Mouse (Mus musculus): ENCODE data around the gene Otud7b. TPM values are rescaled to one million over a fixed set of nuclear protein-coding genes. Genes with fewer than 3 reads are reported as not detected.
A peak's percentile ranks its signal among the peaks of the same experiment; 100 is the strongest.

Gene Otud7b
- polyA plus RNA-seq, 1 experiment from 2014 or later: 13.9 TPM

GRCm38 (mm10) chr3:96160803-96161516 lies 56.6 kb downstream of the Otud7b start:
- Histone ChIP-seq H3K9me3 (ENCODE audit: control insufficient read depth, low read depth, low read length) (no peaks in the 10 kb centered on the region), H3K36me3 (ENCODE audit: control insufficient read depth, insufficient read depth, low read length) (no peaks in the 10 kb centered on the region), H3K9ac (replicated peaks; ENCODE audit: low read depth, low read length) (peak overlapping the region; percentile 55), H3K4me1 (ENCODE audit: control insufficient read depth, insufficient read depth, low read length) (peaks cover 21% of the 10 kb centered on the region), H3K4me3 (ENCODE audit: low read depth, low read length) (peak overlapping the region; percentile 49), H3K27me3 (ENCODE audit: control insufficient read depth, insufficient read depth, low read length) (no peaks in the 10 kb centered on the region), H3K27ac (ENCODE audit: low read length) (peak overlapping the region; percentile 85), H3K4me2 (replicated peaks; ENCODE audit: low read depth, low read length) (peak overlapping the region; percentile 92)
- ATAC-seq (ENCODE audit: insufficient number of reproducible peaks, insufficient read depth, low FRiP score, low read depth): peak; percentile 82
- under 1% methylated on average over 12 of the region's 12 CpGs for WGBS

- Histone ChIP-seq H3K4me3 (ENCODE audit: low read depth, low read length) (peak within 1 kb of the TSS; percentile 49), H3K27ac (ENCODE audit: low read length) (peak within 1 kb of the TSS; percentile 85), H3K4me2 (replicated peaks; ENCODE audit: low read depth, low read length) (peak within 1 kb of the TSS; percentile 92), H3K4me1 (ENCODE audit: control insufficient read depth, insufficient read depth, low read length) (peaks cover 21% of the 10 kb centered on the region), H3K36me3 (ENCODE audit: control insufficient read depth, insufficient read depth, low read length) (no peaks in the 10 kb centered on the region), H3K9me3 (ENCODE audit: control insufficient read depth, low read depth, low read length) (no peaks in the 10 kb centered on the region), H3K9ac (replicated peaks; ENCODE audit: low read depth, low read length) (peak within 1 kb of the TSS; percentile 55), H3K27me3 (ENCODE audit: control insufficient read depth, insufficient read depth, low read length) (no peaks in the 10 kb centered on the region)
- ATAC-seq (ENCODE audit: insufficient number of reproducible peaks, insufficient read depth, low FRiP score, low read depth): 0 out of 2 replicates have a peak, but pooled peaks have one; percentile 5
- WGBS: 3% methylated on average over 16 of the region's 16 CpGs
These were observed 57.8 kb downstream of the Otud7b start, which contains the start of gene Mtmr11 for GRCm38 (mm10) chr3:96161869-96162840. Gene Mtmr11, plus strand, starts transcription at chr3:96162004.

GRCm38 (mm10) chr3:96163040-96163439 lies 58.7 kb downstream of the Otud7b start:
- H3K36me3 ChIP-seq (ENCODE audit: control insufficient read depth, insufficient read depth, low read length): no peaks in the 10 kb centered on the region; the same call in 1 of the 2 replicates
- 95% methylated on average over 6 of the region's 6 CpGs for WGBS
- H3K9me3 ChIP-seq (ENCODE audit: control insufficient read depth, low read depth, low read length): no peaks in the 10 kb centered on the region
- peak overlapping the region; percentile 92 for H3K4me2 ChIP-seq (replicated peaks; ENCODE audit: low read depth, low read length)
- H3K9ac ChIP-seq (replicated peaks; ENCODE audit: low read depth, low read length): no peak overlapping the region
- H3K27ac ChIP-seq (ENCODE audit: low read length): no peak overlapping the region; the same call in 1 of the 2 replicates
- H3K4me1 ChIP-seq (ENCODE audit: control insufficient read depth, insufficient read depth, low read length): peaks cover 21% of the 10 kb centered on the region
- ATAC-seq (ENCODE audit: insufficient number of reproducible peaks, insufficient read depth, low FRiP score, low read depth): no peak
- peak overlapping the region; percentile 49; the same call in 1 of the 2 replicates for H3K4me3 ChIP-seq (ENCODE audit: low read depth, low read length)
- H3K27me3 ChIP-seq (ENCODE audit: control insufficient read depth, insufficient read depth, low read length): no peaks in the 10 kb centered on the region

DNA sequence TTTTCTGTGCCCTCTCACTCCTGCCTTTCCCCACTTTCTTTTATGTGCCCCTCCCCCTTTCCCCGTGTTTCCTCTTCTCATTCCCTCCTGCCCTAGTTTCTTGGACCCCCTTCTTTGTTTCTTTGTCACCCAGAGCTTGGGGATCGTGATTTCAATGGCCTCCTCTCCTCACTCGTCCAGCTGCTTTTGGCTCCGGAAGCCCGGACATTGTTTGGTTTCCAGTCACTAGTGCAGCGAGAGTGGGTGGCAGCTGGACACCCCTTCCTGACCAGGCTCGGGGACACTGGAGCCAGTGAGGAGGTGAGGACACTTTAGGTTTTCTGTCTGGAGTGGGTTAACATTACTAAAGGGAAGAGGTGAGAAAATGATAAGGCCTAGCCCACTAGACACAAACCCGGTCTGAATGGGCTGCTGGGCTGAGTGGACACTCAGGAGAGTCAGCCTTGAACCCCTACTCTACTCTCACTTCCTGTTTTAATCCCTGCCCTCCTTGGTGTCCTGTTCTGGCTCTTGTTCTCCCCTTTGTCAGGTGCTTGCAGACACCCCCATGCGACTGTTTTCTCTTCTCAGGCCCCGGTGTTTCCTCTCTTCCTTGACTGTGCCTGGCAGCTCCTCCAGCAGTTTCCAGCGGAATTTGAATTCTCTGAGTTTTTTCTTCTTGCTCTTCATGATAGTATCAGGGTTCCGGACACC lies 64.3 kb downstream of the Otud7b start:
- Histone ChIP-seq H3K36me3 (ENCODE audit: control insufficient read depth, insufficient read depth, low read length) (peaks cover 3% of the 10 kb centered on the region; the same call in 1 of the 2 replicates), H3K4me1 (ENCODE audit: control insufficient read depth, insufficient read depth, low read length) (peaks cover 7% of the 10 kb centered on the region; the same call in 1 of the 2 replicates), H3K27ac (ENCODE audit: low read length) (no peak overlapping the region), H3K4me3 (ENCODE audit: low read depth, low read length) (no peak overlapping the region), H3K4me2 (replicated peaks; ENCODE audit: low read depth, low read length) (no peak overlapping the region), H3K27me3 (ENCODE audit: control insufficient read depth, insufficient read depth, low read length) (no peaks in the 10 kb centered on the region), H3K9me3 (ENCODE audit: control insufficient read depth, low read depth, low read length) (no peaks in the 10 kb centered on the region), H3K9ac (replicated peaks; ENCODE audit: low read depth, low read length) (no peak overlapping the region)
- no peak for ATAC-seq (ENCODE audit: insufficient number of reproducible peaks, insufficient read depth, low FRiP score, low read depth)
- WGBS: 72% methylated on average over 12 of the region's 12 CpGs

DNA sequence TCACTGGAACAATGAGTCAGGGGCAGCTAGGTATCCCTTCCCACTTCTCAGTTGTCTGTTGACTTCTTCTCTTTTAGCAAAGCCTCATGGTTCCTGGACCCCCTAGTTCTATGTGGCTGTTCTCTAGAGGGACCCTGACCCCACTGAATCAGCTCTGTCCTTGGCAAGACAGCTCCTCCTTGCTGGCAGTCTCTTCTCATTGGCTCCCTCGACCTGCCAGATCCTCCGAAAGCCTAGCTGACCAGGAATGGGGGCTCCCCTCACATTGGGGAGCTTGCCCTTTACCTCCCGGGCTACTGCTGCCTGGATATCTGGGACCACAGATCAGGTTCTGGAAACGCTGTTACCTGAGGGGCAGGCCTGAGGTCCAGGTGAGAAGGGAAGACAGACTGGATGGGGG lies 65.9 kb downstream of the Otud7b start:
- Histone ChIP-seq H3K27ac (ENCODE audit: low read length) (no peak overlapping the region), H3K4me3 (ENCODE audit: low read depth, low read length) (no peak overlapping the region), H3K4me2 (replicated peaks; ENCODE audit: low read depth, low read length) (no peak overlapping the region), H3K27me3 (ENCODE audit: control insufficient read depth, insufficient read depth, low read length) (no peaks in the 10 kb centered on the region), H3K36me3 (ENCODE audit: control insufficient read depth, insufficient read depth, low read length) (peaks cover 15% of the 10 kb centered on the region), H3K4me1 (ENCODE audit: control insufficient read depth, insufficient read depth, low read length) (peaks cover 10% of the 10 kb centered on the region; the same call in 1 of the 2 replicates), H3K9me3 (ENCODE audit: control insufficient read depth, low read depth, low read length) (no peaks in the 10 kb centered on the region), H3K9ac (replicated peaks; ENCODE audit: low read depth, low read length) (no peak overlapping the region)
- WGBS: 90% methylated on average over 4 of the region's 4 CpGs
- no peak for ATAC-seq (ENCODE audit: insufficient number of reproducible peaks, insufficient read depth, low FRiP score, low read depth)

DNA sequence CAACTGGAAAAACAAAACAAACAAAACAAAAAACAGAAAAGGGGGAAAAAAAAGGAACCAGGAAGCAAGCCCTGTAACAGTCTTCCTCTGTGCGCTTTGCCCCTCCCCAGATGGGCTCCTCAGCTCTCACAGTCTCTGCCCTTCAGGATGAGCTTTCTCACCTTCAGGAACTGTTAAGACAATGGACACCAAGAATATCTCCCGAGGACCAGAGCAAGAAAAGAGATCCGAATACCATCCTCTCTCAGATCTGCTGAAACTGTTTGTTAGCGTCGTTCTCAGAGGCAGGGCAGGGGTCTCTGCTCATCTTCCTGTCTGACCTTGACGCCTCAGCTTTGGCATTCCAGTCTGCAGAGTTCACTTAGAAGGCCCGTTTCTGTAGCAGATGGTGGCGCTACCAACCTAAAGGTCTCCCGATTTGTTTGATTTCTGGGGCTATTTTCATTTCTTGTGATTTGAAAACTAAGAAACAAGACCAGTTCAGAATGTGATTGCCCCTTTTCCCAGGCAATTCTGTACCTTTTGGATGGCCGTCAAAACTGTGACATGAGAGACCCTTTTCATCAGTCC lies 66.7 kb downstream of the Otud7b start:
- Histone ChIP-seq H3K9ac (replicated peaks; ENCODE audit: low read depth, low read length) (peak overlapping the region; percentile 79; the same call in 1 of the 2 replicates), H3K9me3 (ENCODE audit: control insufficient read depth, low read depth, low read length) (no peaks in the 10 kb centered on the region), H3K27me3 (ENCODE audit: control insufficient read depth, insufficient read depth, low read length) (no peaks in the 10 kb centered on the region), H3K4me1 (ENCODE audit: control insufficient read depth, insufficient read depth, low read length) (peaks cover 10% of the 10 kb centered on the region; the same call in 1 of the 2 replicates), H3K27ac (ENCODE audit: low read length) (peak overlapping the region; percentile 99; the same call in 1 of the 2 replicates), H3K36me3 (ENCODE audit: control insufficient read depth, insufficient read depth, low read length) (peaks cover 20% of the 10 kb centered on the region), H3K4me2 (replicated peaks; ENCODE audit: low read depth, low read length) (peak overlapping the region; percentile 73), H3K4me3 (ENCODE audit: low read depth, low read length) (peak overlapping the region; percentile 98)
- 61% methylated on average over 10 of the region's 10 CpGs for WGBS
- ATAC-seq (ENCODE audit: insufficient number of reproducible peaks, insufficient read depth, low FRiP score, low read depth): no peak

- peak overlapping the region; percentile 99 for H3K27ac ChIP-seq (ENCODE audit: low read length)
- 14% methylated on average over 18 of the region's 18 CpGs for WGBS
- no peaks in the 10 kb centered on the region for H3K9me3 ChIP-seq (ENCODE audit: control insufficient read depth, low read depth, low read length)
- peaks cover 10% of the 10 kb centered on the region; the same call in 1 of the 2 replicates for H3K4me1 ChIP-seq (ENCODE audit: control insufficient read depth, insufficient read depth, low read length)
- no peaks in the 10 kb centered on the region for H3K27me3 ChIP-seq (ENCODE audit: control insufficient read depth, insufficient read depth, low read length)
- ATAC-seq (ENCODE audit: insufficient number of reproducible peaks, insufficient read depth, low FRiP score, low read depth): peak; percentile 16; the same call in 1 of the 2 replicates
- H3K36me3 ChIP-seq (ENCODE audit: control insufficient read depth, insufficient read depth, low read length): peaks cover 22% of the 10 kb centered on the region
- H3K4me2 ChIP-seq (replicated peaks; ENCODE audit: low read depth, low read length): peak overlapping the region; percentile 73
- H3K9ac ChIP-seq (replicated peaks; ENCODE audit: low read depth, low read length): peak overlapping the region; percentile 79
- H3K4me3 ChIP-seq (ENCODE audit: low read depth, low read length): peak overlapping the region; percentile 98
These were observed 67.4 kb downstream of the Otud7b start for GRCm38 (mm10) chr3:96171583-96172196.

Measured in stomach, embryonic 14.5 days (tissue).